Mouse (Mus musculus) limb, embryonic 11.5 days (tissue): ENCODE measurements around the gene Ctc1. TPM values are rescaled to one million over a fixed set of nuclear protein-coding genes. Genes with fewer than 3 reads are reported as not detected.

Experiments used
- ATAC-seq: fragments of 200-750 bp; cut with Nextera tagmentation; 2 replicates; pipeline ENCODE4 v1.8.0; 2017; ENCODE audit warnings: low read depth; ENCODE audit not compliant: insufficient number of reproducible peaks, low FRiP score, low TSS enrichment
- DNase-seq: peaks from one replicate; pipeline ENCODE4 v3.0.0-alpha.2; 2015; ENCODE audit warnings: low spot score
- H3K27ac ChIP-seq: fragments of 300-500 bp; sonication (generic); replicated peaks from 2 replicates; pipeline ENCODE4 v1.5.1; 2014; ENCODE audit warnings: low read depth, mild to moderate bottlenecking, low read length
- H3K27me3 ChIP-seq: fragments of 300-500 bp; sonication (generic); 2 replicates; pipeline ENCODE4 v1.6.1; 2014; ENCODE audit warnings: mild to moderate bottlenecking, low read length, mixed read lengths; ENCODE audit not compliant: control insufficient read depth, insufficient read depth
- H3K36me3 ChIP-seq: fragments of 300-500 bp; sonication (generic); 2 replicates; pipeline ENCODE4 v1.6.1; 2014; ENCODE audit warnings: mild to moderate bottlenecking, low read length, moderate library complexity, mixed read lengths; ENCODE audit not compliant: control insufficient read depth, insufficient read depth
- H3K4me1 ChIP-seq: fragments of 300-500 bp; sonication (generic); 2 replicates; pipeline ENCODE4 v1.6.1; 2014; ENCODE audit warnings: low read length, mixed read lengths; ENCODE audit not compliant: control insufficient read depth, insufficient read depth
- H3K4me2 ChIP-seq: fragments of 300-500 bp; sonication (generic); 2 replicates; pipeline ENCODE4 v1.6.1; 2014; ENCODE audit warnings: low read depth, mild to moderate bottlenecking, moderate library complexity; ENCODE audit not compliant: severe bottlenecking
- H3K4me3 ChIP-seq: fragments of 300-500 bp; sonication (generic); 2 replicates; pipeline ENCODE4 v1.5.1; 2014; ENCODE audit warnings: low read depth, low read length
- H3K9ac ChIP-seq: fragments of 300-500 bp; sonication (generic); 2 replicates; pipeline ENCODE4 v1.6.1; 2014; ENCODE audit warnings: mild to moderate bottlenecking, low read length
- H3K9me3 ChIP-seq: fragments of 300-500 bp; sonication (generic); 2 replicates; pipeline ENCODE4 v1.6.1; 2016; ENCODE audit warnings: low read length; ENCODE audit not compliant: control insufficient read depth
- WGBS: fragments of 180-500 bp; shearing (Covaris S2); extraction: QIAGEN DNeasy Blood & Tissue Kit; methylation state at CpG from one replicate; pipeline ENCODE4 v1.1.7; 2014; 5-methylcytosine and 5-hydroxymethylcytosine counted together
- polyA plus RNA-seq: library from polyadenylated mRNA; unstranded; fragments of >200 nt; fragmentation: Nextera tagmentation; extraction: Ambion mirVana; gene quantifications from 2 replicates; pipeline ENCODE4 v1.2.1, GENCODE M21; 2014

The Ctc1 gene
- polyA plus RNA-seq, 1 experiment from 2014 or later, result 80.4 TPM

- DNase-seq, result no peak
- ATAC-seq, result no peak
- Histone ChIP-seq H3K36me3 (no peaks in the 10 kb centered on the region), H3K9ac (no peak within 1 kb of the TSS), H3K27me3 (no peaks in the 10 kb centered on the region), H3K27ac (no peak within 1 kb of the TSS), H3K9me3 (no peaks in the 10 kb centered on the region), H3K4me1 (peaks cover 5% of the 10 kb centered on the region; the same call in 1 of the 2 replicates), H3K4me3 (no peak within 1 kb of the TSS; the same call in 1 of the 2 replicates), H3K4me2 (peak within 1 kb of the TSS; percentile 62)
- WGBS, result 84% methylated on average over 7 of the region's 7 CpGs
These were observed 40.6 kb upstream of the Ctc1 start, which contains the start of gene Rangrf for GRCm38 (mm10) chr11:68975085-68975484. Gene Rangrf, minus strand, starts transcription at chr11:68975185.

GRCm38 (mm10) chr11:68975601-68976000 lies 40.1 kb upstream of the Ctc1 start:
- Histone ChIP-seq H3K4me3 (no peak overlapping the region), H3K4me1 (peaks cover 5% of the 10 kb centered on the region; the same call in 1 of the 2 replicates), H3K27me3 (no peaks in the 10 kb centered on the region), H3K27ac (no peak overlapping the region), H3K9ac (no peak overlapping the region), H3K4me2 (no peak overlapping the region), H3K36me3 (no peaks in the 10 kb centered on the region), H3K9me3 (no peaks in the 10 kb centered on the region)
- WGBS, result 90% methylated on average over 1 of the region's 1 CpGs
- no peak for ATAC-seq
- no peak for DNase-seq

- H3K27ac ChIP-seq, result no peak overlapping the region
- 69% methylated on average over 5 of the region's 5 CpGs for WGBS
- H3K9me3 ChIP-seq, result no peaks in the 10 kb centered on the region
- DNase-seq (no peak), ATAC-seq (no peak)
- H3K4me2 ChIP-seq, result no peak overlapping the region
- no peaks in the 10 kb centered on the region for H3K4me1 ChIP-seq
- no peak overlapping the region for H3K4me3 ChIP-seq
- H3K9ac ChIP-seq, result no peak overlapping the region
- H3K27me3 ChIP-seq, result no peaks in the 10 kb centered on the region
- no peaks in the 10 kb centered on the region for H3K36me3 ChIP-seq
These were observed 36.4 kb upstream of the Ctc1 start for GRCm38 (mm10) chr11:68979320-68979733.

GRCm38 (mm10) chr11:68980919-68981318 lies 34.8 kb upstream of the Ctc1 start:
- Histone ChIP-seq H3K4me1 (no peaks in the 10 kb centered on the region), H3K4me3 (no peak overlapping the region), H3K27ac (no peak overlapping the region), H3K36me3 (no peaks in the 10 kb centered on the region), H3K9ac (no peak overlapping the region), H3K4me2 (no peak overlapping the region), H3K9me3 (no peaks in the 10 kb centered on the region), H3K27me3 (no peaks in the 10 kb centered on the region)
- 63% methylated on average over 3 of the region's 3 CpGs for WGBS
- DNase-seq (no peak), ATAC-seq (no peak)

GRCm38 (mm10) chr11:68982639-68983369 lies 32.9 kb upstream of the Ctc1 start:
- Histone ChIP-seq H3K9ac (no peak overlapping the region), H3K4me2 (no peak overlapping the region), H3K27me3 (no peaks in the 10 kb centered on the region), H3K9me3 (no peaks in the 10 kb centered on the region), H3K27ac (no peak overlapping the region), H3K4me1 (no peaks in the 10 kb centered on the region), H3K4me3 (no peak overlapping the region), H3K36me3 (peaks cover 6% of the 10 kb centered on the region)
- ATAC-seq, result no peak
- peak; percentile 89 for DNase-seq
- 28% methylated on average over 4 of the region's 4 CpGs for WGBS

- no peak for ATAC-seq
- no peaks in the 10 kb centered on the region for H3K27me3 ChIP-seq
- no peak overlapping the region for H3K4me3 ChIP-seq
- peaks cover 29% of the 10 kb centered on the region for H3K36me3 ChIP-seq
- no peak overlapping the region for H3K9ac ChIP-seq
- no peaks in the 10 kb centered on the region for H3K4me1 ChIP-seq
- H3K9me3 ChIP-seq, result no peaks in the 10 kb centered on the region
- H3K27ac ChIP-seq, result no peak overlapping the region
- no peak for DNase-seq
- H3K4me2 ChIP-seq, result no peak overlapping the region
- WGBS, result 92% methylated on average over 11 of the region's 11 CpGs
These were observed 28.3 kb upstream of the Ctc1 start for GRCm38 (mm10) chr11:68987365-68987882.

GRCm38 (mm10) chr11:68988341-68988740 lies 27.4 kb upstream of the Ctc1 start:
- H3K4me3 ChIP-seq, result no peak overlapping the region
- H3K4me2 ChIP-seq, result no peak overlapping the region
- WGBS, result 93% methylated on average over 17 of the region's 17 CpGs
- no peak overlapping the region for H3K27ac ChIP-seq
- DNase-seq, result no peak
- H3K9ac ChIP-seq, result no peak overlapping the region
- no peak for ATAC-seq
- H3K4me1 ChIP-seq, result no peaks in the 10 kb centered on the region
- H3K9me3 ChIP-seq, result no peaks in the 10 kb centered on the region
- no peaks in the 10 kb centered on the region for H3K27me3 ChIP-seq
- H3K36me3 ChIP-seq, result peaks cover 38% of the 10 kb centered on the region

- 88% methylated on average over 7 of the region's 7 CpGs for WGBS
- Histone ChIP-seq H3K36me3 (peaks cover 54% of the 10 kb centered on the region), H3K4me2 (no peak overlapping the region)
These were observed 22.6 kb upstream of the Ctc1 start for GRCm38 (mm10) chr11:68993122-68993521.

More at GRCm38 (mm10) chr11:68993122-68993521, 22.6 kb upstream of the Ctc1 start:
- Histone ChIP-seq H3K4me1 (no peaks in the 10 kb centered on the region), H3K27ac (no peak overlapping the region), H3K4me3 (no peak overlapping the region), H3K27me3 (no peaks in the 10 kb centered on the region), H3K9me3 (no peaks in the 10 kb centered on the region), H3K9ac (no peak overlapping the region)
- ATAC-seq (no peak), DNase-seq (no peak)
